Comparison of ENCODE assay signal across 19 mouse cellular contexts in the genomic region with DNA sequence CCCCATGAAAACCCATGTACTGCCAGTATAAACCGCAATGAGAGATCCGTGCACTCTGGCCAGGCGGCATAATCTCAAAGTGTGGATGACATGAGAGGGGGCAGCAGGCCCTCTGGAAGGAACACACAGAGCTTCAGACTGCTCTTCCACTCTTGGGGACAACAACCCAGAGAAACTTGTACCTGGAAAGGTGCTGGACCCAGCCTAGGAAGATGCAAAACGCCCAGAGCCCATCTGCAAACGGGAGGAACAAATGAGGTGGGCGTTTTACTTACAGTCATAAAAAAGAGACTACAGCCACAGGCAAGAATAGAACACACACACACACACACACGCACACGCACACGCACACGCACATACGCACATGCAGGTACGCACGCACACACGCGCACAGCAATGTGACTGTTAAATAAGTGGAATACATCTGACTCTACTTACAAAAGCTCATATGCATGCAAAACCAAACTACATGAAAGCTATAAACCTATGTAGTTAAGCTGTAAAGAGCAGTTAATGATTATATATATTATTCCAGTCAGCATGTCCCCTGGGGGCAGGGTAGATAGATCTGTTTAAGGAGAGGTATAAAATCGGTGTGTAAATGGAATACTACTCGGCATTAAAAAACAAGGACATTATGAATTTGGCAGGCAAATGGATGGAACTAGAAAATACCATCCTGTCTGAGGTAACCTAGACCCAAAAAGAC. TPM values are rescaled to one million over a fixed set of nuclear protein-coding genes. Genes with fewer than 3 reads are reported as not detected.
"Had no signal": no experiment of that assay in that cellular context is flagged by ENCODE, and none has a peak within 500 bp of the region (broad histone marks: within the 10 kb centered on the region; RNA-seq: fewer than 3 reads in every experiment).

No protein-coding gene starts in this region.

- H3K4me2 ChIP-seq: limb, embryonic 13.5 days; liver, embryonic 12.5 days; liver, embryonic 15.5 days; neural tube, embryonic 12.5 days; neural tube, embryonic 15.5 days had no signal

- H3K9me3 ChIP-seq: limb, embryonic 10.5 days; limb, embryonic 13.5 days; liver, embryonic 12.5 days; liver, embryonic 15.5 days; neural tube, embryonic 12.5 days; neural tube, embryonic 15.5 days had no signal

- DNase-seq: kidney, adult 2 months; kidney, postnatal 25 days; liver; lung, adult 2 months; lung, postnatal 14 days; lung, postnatal 4 days; midbrain, embryonic 14.5 days; right cerebral cortex, postnatal 25 days; thymus, adult 18-20 months; thymus, postnatal 36 days had no signal

- H3K4me3 ChIP-seq: layer of hippocampus, adult 2 months; limb, embryonic 10.5 days; limb, embryonic 13.5 days; liver, embryonic 12.5 days; liver, embryonic 15.5 days; neural tube, embryonic 12.5 days; neural tube, embryonic 15.5 days had no signal

- H3K27me3 ChIP-seq: limb, embryonic 13.5 days; neural tube, embryonic 12.5 days; neural tube, embryonic 15.5 days had no signal

- H3K36me3 ChIP-seq: limb, embryonic 10.5 days; limb, embryonic 13.5 days; liver, embryonic 12.5 days; liver, embryonic 15.5 days; neural tube, embryonic 12.5 days; neural tube, embryonic 15.5 days had no signal

- H3K4me1 ChIP-seq: limb, embryonic 10.5 days; liver, embryonic 12.5 days; liver, embryonic 15.5 days; neural tube, embryonic 12.5 days; neural tube, embryonic 15.5 days had no signal

- ATAC-seq: liver, embryonic 12.5 days had no signal

- H3K9ac ChIP-seq: limb, embryonic 13.5 days; liver, embryonic 12.5 days; liver, embryonic 15.5 days; neural tube, embryonic 12.5 days; neural tube, embryonic 15.5 days had no signal

- H3K27ac ChIP-seq: kidney, postnatal 0 days; layer of hippocampus, adult 2 months; limb, embryonic 10.5 days; limb, embryonic 13.5 days; liver, embryonic 12.5 days; liver, embryonic 15.5 days; neural tube, embryonic 12.5 days; neural tube, embryonic 15.5 days had no signal

RNA-seq across cellular contexts. Expression of gene 1700016K19Rik, which starts 42.4 kb away (rescaled TPM):
- total RNA-seq: megakaryocyte, adult 5-6 weeks had no signal
- polyA plus RNA-seq: liver, embryonic 12.5 days; liver, embryonic 15.5 days had no signal
